Mouse (Mus musculus) liver, postnatal 0 days (tissue): ENCODE data around the gene Pip5k1c.

Source experiments
- CTCF ChIP-seq: sonication (generic); IDR thresholded peaks from 2 replicates; pipeline ENCODE4 v1.5.1; 2016; ENCODE audit warnings: antibody characterized with exemption, low read depth
- EP300 ChIP-seq: IDR thresholded peaks from 2 replicates; pipeline ENCODE4 v1.6.1; 2016; ENCODE audit warnings: antibody characterized with exemption, low read depth, mild to moderate bottlenecking

GRCm38 (mm10) chr10:81325176-81325575 is 32.4 kb downstream of the Pip5k1c start:
- TF ChIP-seq EP300 = no peak
- TF ChIP-seq CTCF = no peak
